Mouse (Mus musculus): ENCODE data around the gene Glt1d1.

Gene Glt1d1

DNA sequence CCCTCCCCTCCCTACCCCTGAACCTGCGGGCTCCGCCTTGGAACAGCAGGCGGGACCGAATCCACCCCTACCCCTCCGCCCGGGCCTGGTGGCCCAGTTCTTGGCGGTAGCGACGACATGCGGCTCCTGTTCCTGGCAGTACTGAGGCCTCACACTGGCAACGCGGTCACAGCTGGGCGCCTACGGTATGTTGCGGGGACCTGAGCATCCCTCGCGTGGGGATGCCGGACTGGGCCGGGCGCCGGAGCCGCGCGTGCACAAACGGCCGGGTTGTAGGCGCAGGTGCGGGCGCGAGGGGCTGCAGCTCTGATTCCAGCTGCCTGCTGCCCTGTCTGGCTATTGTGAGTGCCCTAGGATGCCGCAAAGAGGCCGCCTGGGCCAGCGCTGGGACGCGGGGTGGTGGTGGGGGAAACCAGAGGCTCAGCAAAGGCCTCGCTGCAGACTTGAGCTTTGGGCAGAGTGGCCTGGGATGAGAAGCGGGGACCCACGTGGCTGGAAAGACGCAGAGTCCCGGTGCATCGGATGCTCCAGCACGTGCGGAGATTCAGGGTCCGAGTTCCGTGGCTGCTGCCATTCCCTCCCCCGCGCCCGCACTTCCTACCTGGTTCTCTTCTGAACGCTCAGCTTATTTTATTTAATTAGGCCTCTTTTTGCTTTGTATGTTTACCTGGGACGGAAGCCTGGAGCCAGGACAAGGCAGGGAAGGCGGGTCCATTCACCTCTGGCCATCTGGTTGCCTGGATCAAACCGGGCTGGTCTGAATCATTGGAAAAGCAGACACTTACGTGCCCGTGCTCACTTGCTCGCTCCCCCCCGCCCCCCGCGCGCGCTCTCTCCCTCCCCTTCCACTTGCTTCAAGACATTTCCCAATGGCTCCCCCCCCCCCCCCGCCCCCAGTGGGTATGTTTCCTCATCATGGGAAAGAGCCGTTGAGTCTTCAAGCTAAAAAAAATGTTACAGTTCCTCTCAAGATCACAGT lies at the start of gene Glt1d1, which contains the start of gene Slc15a4:
Glt1d1 (plus strand) TSS at position 96 of the 979 bp plus-strand sequence.
Slc15a4 (minus strand) TSS at position 731 of the 979 bp plus-strand sequence.
- Histone ChIP-seq H3K27me3 (ENCODE audit: control insufficient read depth, insufficient read depth, low read length, poor library complexity, severe bottlenecking) (no peaks in the 10 kb centered on the region), H3K36me3 (ENCODE audit: control insufficient read depth, insufficient read depth, low read length, poor library complexity, severe bottlenecking) (no peaks in the 10 kb centered on the region)
- DNase-seq (ENCODE audit: low read depth, low spot score), result peak; percentile 44

DNA sequence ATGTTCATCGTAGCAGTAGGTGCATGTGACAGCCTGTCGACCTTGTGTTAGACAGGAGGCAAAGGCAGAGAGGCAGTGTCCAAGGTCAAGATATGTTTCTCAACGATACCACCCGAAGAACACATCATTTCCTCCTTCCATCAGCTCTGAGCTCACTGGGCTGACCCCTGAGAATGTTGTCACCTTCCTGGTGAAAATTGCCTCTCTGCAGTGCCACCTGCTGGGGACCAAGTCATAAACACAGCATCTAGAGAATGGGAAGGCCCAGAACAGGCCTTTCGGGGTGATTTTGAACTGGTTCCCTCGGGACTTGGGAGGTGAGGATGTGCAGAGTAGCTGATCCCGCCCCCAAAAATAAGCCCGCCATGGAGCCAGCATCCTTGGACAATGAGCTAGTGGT lies 48.4 kb upstream of the Glt1d1 start:
- no peaks in the 10 kb centered on the region for H3K36me3 ChIP-seq (ENCODE audit: control insufficient read depth, insufficient read depth, low read length, poor library complexity, severe bottlenecking)
- no peaks in the 10 kb centered on the region for H3K27me3 ChIP-seq (ENCODE audit: control insufficient read depth, insufficient read depth, low read length, poor library complexity, severe bottlenecking)
- peak; percentile 44 for DNase-seq (ENCODE audit: low read depth, low spot score)

DNA sequence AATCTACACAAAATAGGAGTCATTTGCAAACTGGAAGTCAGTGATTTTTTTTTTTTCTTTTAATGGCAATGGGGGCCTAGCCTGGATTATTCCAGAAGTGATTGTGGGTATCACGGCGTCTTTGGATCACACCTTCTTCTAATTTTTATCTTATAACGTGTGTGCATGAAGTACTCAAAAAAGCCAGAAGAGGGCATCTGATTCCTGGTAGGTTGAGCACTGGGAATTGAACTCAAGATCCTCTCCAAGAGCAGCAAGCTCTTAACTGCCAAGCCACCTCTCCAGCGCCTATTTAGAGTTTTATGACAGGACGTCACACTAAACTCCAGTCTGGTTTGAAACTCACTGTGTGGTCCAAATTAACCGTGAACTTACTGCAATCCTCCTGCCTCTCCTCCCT lies 44.2 kb upstream of the Glt1d1 start:
- H3K27me3 ChIP-seq (ENCODE audit: control insufficient read depth, insufficient read depth, low read length, poor library complexity, severe bottlenecking), result no peaks in the 10 kb centered on the region
- peak; percentile 68 for DNase-seq (ENCODE audit: low read depth, low spot score)
- peaks cover 10% of the 10 kb centered on the region for H3K36me3 ChIP-seq (ENCODE audit: control insufficient read depth, insufficient read depth, low read length, poor library complexity, severe bottlenecking)

DNA sequence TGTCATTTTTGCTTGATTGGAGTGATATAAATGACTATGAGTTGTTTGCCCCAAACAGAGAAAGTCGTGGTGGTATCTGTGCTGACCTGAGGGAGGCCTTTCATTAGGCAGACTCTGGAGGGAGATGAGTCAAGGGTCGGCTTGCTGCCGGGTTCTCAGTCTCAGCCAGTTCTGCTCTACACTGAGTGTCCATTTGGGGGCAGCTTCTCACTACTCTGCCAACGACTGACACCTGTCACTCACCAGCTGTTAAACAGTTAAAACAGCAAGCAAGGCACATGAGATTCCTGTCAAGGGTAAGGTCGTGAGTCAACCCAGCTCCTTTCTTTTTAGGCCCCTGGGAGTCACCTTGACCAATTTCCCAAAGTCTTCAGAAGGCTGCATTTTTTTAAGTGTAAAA lies 39.7 kb upstream of the Glt1d1 start:
- peaks cover 30% of the 10 kb centered on the region for H3K36me3 ChIP-seq (ENCODE audit: control insufficient read depth, insufficient read depth, low read length, poor library complexity, severe bottlenecking)
- H3K27me3 ChIP-seq (ENCODE audit: control insufficient read depth, insufficient read depth, low read length, poor library complexity, severe bottlenecking), result no peaks in the 10 kb centered on the region
- no peak for DNase-seq (ENCODE audit: low read depth, low spot score)

DNA sequence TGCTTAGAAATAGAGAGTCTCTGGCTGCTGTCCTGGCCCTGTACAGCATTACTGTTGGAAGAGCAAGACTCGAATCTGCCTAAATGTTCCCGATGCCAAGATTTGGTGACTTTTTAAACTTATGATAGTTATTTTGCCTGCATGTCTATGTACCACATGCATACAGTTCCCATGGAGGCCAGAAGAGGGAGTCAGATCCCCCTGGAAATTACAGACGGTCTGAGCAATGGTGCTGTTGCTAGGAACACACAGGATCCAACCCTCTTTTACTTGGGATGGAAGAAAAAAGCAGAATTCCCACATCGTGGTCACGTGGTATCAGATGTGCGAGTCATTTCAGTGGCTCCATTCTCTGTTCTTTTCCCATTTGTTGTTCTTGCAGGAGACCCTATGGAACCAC lies 39.2 kb upstream of the Glt1d1 start:
- DNase-seq (ENCODE audit: low read depth, low spot score), result peak; percentile 56
- H3K36me3 ChIP-seq (ENCODE audit: control insufficient read depth, insufficient read depth, low read length, poor library complexity, severe bottlenecking), result peaks cover 32% of the 10 kb centered on the region
- H3K27me3 ChIP-seq (ENCODE audit: control insufficient read depth, insufficient read depth, low read length, poor library complexity, severe bottlenecking), result no peaks in the 10 kb centered on the region

DNA sequence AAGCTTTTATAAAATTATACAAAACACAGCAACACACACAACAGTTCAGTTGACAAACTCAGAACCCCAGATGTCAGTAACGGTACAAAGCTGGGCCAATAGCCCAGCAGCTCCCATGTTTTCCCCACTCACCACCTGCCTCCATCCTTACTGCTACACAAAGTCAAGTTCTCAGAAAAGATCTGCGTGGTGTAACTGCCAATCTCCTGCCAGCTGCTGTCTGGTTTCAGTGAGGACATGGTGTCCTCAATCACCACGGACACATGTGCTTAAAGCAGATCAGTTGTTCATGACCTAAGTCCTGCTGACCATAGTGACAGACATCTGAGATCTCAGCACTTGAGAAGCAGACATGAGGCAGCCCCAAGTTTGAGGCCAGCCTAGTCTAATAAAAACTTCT lies 36.4 kb upstream of the Glt1d1 start:
- Histone ChIP-seq H3K27me3 (ENCODE audit: control insufficient read depth, insufficient read depth, low read length, poor library complexity, severe bottlenecking) (no peaks in the 10 kb centered on the region), H3K36me3 (ENCODE audit: control insufficient read depth, insufficient read depth, low read length, poor library complexity, severe bottlenecking) (peaks cover 43% of the 10 kb centered on the region)
- no peak for DNase-seq (ENCODE audit: low read depth, low spot score)

DNA sequence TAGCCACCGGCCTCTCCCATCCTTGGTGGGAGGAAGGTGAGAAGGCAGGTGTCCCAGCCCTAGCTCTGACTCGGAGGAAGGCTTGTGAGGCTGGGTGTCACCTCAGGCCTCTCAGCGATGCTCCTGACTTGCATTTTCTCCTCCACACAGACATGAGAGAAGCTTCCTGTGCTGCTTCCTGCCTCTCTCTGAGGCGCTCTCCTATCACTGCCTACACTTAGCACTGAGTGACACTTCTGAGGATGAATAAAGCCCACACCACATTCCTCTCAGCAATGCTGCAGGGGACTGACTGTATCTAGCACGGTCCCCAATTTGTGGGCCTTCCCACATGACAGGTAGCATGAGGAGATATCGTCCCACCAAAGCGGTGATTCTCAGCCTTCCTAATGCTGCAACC lies 35.2 kb upstream of the Glt1d1 start:
- no peak for DNase-seq (ENCODE audit: low read depth, low spot score)
- Histone ChIP-seq H3K27me3 (ENCODE audit: control insufficient read depth, insufficient read depth, low read length, poor library complexity, severe bottlenecking) (no peaks in the 10 kb centered on the region), H3K36me3 (ENCODE audit: control insufficient read depth, insufficient read depth, low read length, poor library complexity, severe bottlenecking) (peaks cover 41% of the 10 kb centered on the region)

DNA sequence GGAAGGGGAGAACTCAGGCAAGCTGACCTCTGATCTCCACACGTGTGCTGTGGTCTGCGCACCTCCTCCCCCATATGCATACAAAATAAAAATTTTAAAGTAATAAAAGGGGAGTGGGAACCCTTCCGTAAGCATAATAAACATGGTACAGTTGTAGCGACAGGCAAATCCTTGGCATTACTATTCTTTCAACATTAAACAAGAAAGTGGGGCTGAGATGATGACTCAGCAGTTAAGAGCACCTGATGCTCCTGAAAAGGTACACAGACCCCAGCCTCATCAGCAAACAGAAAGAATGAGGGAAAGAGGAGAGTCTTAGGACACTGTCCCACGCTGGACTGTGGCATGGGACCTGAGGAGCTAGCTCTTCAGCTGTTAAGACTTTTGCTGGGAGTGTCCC lies 29.1 kb upstream of the Glt1d1 start:
- peaks cover 39% of the 10 kb centered on the region for H3K36me3 ChIP-seq (ENCODE audit: control insufficient read depth, insufficient read depth, low read length, poor library complexity, severe bottlenecking)
- H3K27me3 ChIP-seq (ENCODE audit: control insufficient read depth, insufficient read depth, low read length, poor library complexity, severe bottlenecking), result no peaks in the 10 kb centered on the region
- DNase-seq (ENCODE audit: low read depth, low spot score), result no peak

DNA sequence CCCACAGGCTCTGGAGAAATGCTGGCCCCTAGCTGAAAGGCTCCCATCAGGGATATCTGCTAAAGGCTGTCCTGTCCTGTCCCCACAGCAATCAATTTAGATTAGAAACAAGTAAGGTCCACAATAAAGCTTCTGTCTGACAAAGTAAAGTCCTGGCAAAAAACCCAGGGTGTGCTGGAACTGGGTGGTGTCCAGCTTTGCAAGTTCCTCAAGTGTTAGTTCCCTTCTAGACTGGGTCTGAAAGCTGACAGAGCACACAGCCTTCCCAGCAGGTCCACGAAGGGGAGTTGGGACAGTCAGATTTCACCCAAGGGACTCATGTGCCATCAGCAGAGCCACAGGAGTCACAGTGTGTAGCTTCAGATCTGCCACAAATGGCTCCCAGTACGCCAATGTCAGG lies 24.6 kb upstream of the Glt1d1 start:
- no peak for DNase-seq (ENCODE audit: low read depth, low spot score)
- Histone ChIP-seq H3K36me3 (ENCODE audit: control insufficient read depth, insufficient read depth, low read length, poor library complexity, severe bottlenecking) (peaks cover 26% of the 10 kb centered on the region), H3K27me3 (ENCODE audit: control insufficient read depth, insufficient read depth, low read length, poor library complexity, severe bottlenecking) (no peaks in the 10 kb centered on the region)

DNA sequence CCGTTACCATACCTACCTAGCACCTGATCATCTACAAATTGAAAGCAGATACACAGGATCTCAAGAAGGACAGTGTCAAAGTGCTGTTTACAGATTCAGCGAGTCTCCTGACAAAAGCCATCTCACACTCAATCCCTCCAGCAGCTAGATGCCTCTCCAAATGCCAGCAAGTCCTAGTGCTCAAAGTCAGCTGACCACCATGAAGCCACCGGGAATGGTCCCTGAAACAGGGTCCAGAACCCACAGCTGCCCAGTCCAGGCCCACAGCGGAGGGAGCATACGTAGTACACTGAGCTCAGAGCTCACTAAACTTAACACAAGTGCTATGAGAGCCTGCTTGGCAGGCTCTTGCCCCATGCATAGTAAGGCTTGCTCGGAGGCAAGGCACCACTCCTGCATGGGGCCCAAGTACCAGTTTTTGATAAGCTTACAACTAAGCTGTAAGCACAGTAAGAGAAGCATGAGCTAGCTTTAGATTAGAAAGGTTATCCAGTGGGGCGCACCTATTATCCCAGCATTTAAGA lies 22.8 kb upstream of the Glt1d1 start:
- no peaks in the 10 kb centered on the region for H3K27me3 ChIP-seq (ENCODE audit: control insufficient read depth, insufficient read depth, low read length, poor library complexity, severe bottlenecking)
- DNase-seq (ENCODE audit: low read depth, low spot score), result no peak
- H3K36me3 ChIP-seq (ENCODE audit: control insufficient read depth, insufficient read depth, low read length, poor library complexity, severe bottlenecking), result peaks cover 17% of the 10 kb centered on the region; the same call in 1 of the 2 replicates

DNA sequence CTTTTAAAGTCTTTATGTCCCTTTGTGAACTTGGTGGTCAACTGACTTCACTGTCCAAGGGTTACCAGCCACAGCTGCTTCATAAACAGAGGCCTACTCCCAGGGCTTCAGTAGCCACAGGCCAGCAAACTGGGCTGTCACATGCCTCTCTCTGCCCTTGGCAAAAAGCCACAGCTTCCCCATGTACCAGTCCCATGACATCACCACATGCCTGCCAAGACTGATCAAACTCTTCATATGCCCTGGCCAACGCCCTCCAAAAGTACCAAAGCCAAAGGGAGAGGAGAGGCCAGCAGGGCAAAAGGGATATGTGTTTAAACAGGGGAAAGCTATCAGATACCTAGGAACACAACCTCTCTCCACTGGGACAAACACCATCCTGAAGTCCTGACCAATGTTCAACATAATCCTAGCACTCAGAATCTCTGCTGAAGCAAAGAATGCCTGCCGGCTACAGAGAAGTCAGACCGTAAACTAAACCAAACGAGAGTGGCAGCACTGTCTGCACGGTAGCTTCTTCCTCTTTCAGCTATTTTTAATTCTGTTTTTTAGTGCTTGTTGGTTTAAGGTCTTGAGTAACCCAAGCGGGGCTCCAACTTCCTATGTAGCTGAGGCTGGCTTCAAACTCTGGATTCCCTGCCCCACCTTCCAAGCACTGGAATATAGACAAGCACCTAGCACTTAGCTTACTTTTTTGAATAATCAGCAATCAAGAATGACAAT lies 21.1 kb upstream of the Glt1d1 start:
- peaks cover 12% of the 10 kb centered on the region; the same call in 1 of the 2 replicates for H3K36me3 ChIP-seq (ENCODE audit: control insufficient read depth, insufficient read depth, low read length, poor library complexity, severe bottlenecking)
- DNase-seq (ENCODE audit: low read depth, low spot score), result peak; percentile 82
- no peaks in the 10 kb centered on the region for H3K27me3 ChIP-seq (ENCODE audit: control insufficient read depth, insufficient read depth, low read length, poor library complexity, severe bottlenecking)

DNA sequence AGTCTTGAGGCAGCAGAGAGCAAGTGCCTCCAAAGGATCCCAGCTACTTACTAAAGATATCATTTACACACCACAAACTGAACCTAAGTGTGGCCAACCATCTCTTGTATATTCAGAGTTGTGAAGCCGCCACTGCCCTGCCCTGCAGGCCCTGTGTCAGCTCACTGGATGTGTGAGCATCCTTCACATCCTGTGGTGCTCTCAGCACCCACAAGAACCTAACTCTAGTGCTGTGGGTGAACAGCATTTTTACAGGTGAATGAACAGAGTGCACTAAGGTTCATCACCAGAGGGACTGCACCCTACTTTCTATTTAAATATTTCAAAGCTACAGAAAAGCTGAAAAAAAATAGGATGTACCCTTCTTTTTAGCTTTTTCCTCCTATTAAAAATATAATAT lies 20.2 kb upstream of the Glt1d1 start:
- peak; percentile 63 for DNase-seq (ENCODE audit: low read depth, low spot score)
- H3K27me3 ChIP-seq (ENCODE audit: control insufficient read depth, insufficient read depth, low read length, poor library complexity, severe bottlenecking), result no peaks in the 10 kb centered on the region
- H3K36me3 ChIP-seq (ENCODE audit: control insufficient read depth, insufficient read depth, low read length, poor library complexity, severe bottlenecking), result peaks cover 9% of the 10 kb centered on the region; the same call in 1 of the 2 replicates

DNA sequence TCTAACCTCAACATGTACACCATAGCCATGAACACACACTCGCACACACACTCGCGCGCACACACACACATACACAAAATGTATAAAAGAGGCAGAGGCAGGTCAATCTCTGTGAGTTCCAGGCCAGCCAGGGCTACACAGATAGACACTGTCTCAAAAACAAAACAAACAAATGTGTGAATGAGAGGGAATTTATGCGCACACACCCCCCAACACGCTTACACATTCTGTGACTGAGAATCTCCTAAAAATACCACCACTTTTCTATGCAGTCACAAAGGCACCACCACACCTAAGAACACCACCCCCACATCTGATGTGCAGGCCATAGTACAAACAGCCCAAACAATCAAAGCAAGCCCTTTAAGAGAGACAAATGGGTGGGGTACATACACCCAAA lies 19.7 kb upstream of the Glt1d1 start:
- H3K36me3 ChIP-seq (ENCODE audit: control insufficient read depth, insufficient read depth, low read length, poor library complexity, severe bottlenecking), result peaks cover 7% of the 10 kb centered on the region; the same call in 1 of the 2 replicates
- no peaks in the 10 kb centered on the region for H3K27me3 ChIP-seq (ENCODE audit: control insufficient read depth, insufficient read depth, low read length, poor library complexity, severe bottlenecking)

DNA sequence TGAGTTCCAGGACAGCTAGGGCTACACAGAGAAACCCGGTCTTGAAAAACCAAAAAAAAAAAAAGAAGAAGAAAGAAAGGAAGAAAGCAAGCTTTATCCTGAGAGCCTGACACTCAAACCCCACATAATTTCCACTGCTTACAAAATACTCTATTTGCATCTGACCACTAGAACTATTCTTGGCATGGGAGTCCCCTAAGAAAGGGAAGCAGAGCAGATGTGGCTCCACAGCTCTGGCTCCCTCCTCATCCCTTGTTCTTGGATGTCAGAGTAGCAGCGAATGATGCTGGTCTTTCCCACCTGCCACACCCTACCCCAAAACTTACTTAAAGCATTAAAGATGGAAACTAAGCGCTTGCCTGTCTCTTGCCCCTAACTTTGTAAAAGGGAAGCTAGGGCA lies 16.6 kb upstream of the Glt1d1 start:
- DNase-seq (ENCODE audit: low read depth, low spot score), result peak; percentile 71
- Histone ChIP-seq H3K36me3 (ENCODE audit: control insufficient read depth, insufficient read depth, low read length, poor library complexity, severe bottlenecking) (no peaks in the 10 kb centered on the region), H3K27me3 (ENCODE audit: control insufficient read depth, insufficient read depth, low read length, poor library complexity, severe bottlenecking) (no peaks in the 10 kb centered on the region)

More for the DNA sequence above, 19.7 kb upstream of the Glt1d1 start:
- no peak for DNase-seq (ENCODE audit: low read depth, low spot score)

DNA sequence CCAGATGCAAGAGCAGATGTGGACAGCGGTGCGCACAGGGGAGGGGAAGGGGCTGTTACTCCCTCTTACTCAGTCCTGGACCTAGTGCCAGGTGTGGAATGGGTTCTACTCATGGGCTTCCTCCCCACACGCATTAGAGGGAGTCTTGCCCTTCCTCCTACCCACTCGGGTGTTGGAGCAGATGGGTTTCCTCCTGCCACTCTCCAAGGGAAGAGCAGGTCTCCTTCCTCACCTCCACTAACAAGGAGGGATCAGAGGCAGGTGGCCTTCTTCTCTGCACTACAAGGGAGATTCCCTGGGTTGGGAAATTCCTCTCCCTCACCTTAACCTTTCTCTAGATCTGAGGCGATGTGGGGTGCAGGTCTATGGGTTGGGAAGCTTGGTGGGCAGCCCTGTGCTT lies 15.9 kb upstream of the Glt1d1 start:
- no peaks in the 10 kb centered on the region for H3K27me3 ChIP-seq (ENCODE audit: control insufficient read depth, insufficient read depth, low read length, poor library complexity, severe bottlenecking)
- peak; percentile 30 for DNase-seq (ENCODE audit: low read depth, low spot score)
- H3K36me3 ChIP-seq (ENCODE audit: control insufficient read depth, insufficient read depth, low read length, poor library complexity, severe bottlenecking), result no peaks in the 10 kb centered on the region
